Mouse (Mus musculus) heart, adult 2 months (tissue): ENCODE measurements around the gene Bdkrb1. TPM values are rescaled to one million over a fixed set of nuclear protein-coding genes. Genes with fewer than 3 reads are reported as not detected.

Source experiments
- DNase-seq, 2 experiments: peaks; one replicate each; pipeline ENCODE4 v3.0.0; 2021
- H3K27ac ChIP-seq: fragments of 200-600 bp; 2 replicates; pipeline ENCODE4 v1.8.1; 2022
- H3K27me3 ChIP-seq: fragments of 200-500 bp; 2 replicates; pipeline ENCODE4 v1.6.1; 2012; ENCODE audit warnings: mild to moderate bottlenecking, low read length, inconsistent platforms, mixed read lengths; ENCODE audit not compliant: control insufficient read depth, insufficient read depth
- H3K36me3 ChIP-seq: fragments of 200-500 bp; 2 replicates; pipeline ENCODE4 v1.6.1; 2012; ENCODE audit warnings: low read length, inconsistent platforms; ENCODE audit not compliant: control insufficient read depth, insufficient read depth
- H3K4me1 ChIP-seq: fragments of 200-500 bp; 2 replicates; pipeline ENCODE4 v1.6.1; 2011; ENCODE audit warnings: low read length; ENCODE audit not compliant: control insufficient read depth, insufficient read depth
- H3K4me3 ChIP-seq: fragments of 200-600 bp; 2 replicates; pipeline ENCODE4 v1.8.1; 2022
- H3K79me2 ChIP-seq: fragments of 200-500 bp; replicated peaks from 2 replicates; pipeline ENCODE4 v1.6.1; 2012; ENCODE audit warnings: mild to moderate bottlenecking, inconsistent platforms, low read length, moderate library complexity, mixed read lengths; ENCODE audit not compliant: control insufficient read depth, insufficient read depth
- H3K9ac ChIP-seq: fragments of 200-500 bp; 2 replicates; pipeline ENCODE4 v1.6.1; 2012; ENCODE audit warnings: low read depth, mild to moderate bottlenecking, control low read depth, inconsistent platforms, low read length, mixed read lengths
- CTCF ChIP-seq: fragments of 200-600 bp; IDR thresholded peaks from 2 replicates; pipeline ENCODE4 v1.8.1; 2022; ENCODE audit warnings: antibody characterized with exemption, mild to moderate bottlenecking, moderate library complexity
- EP300 ChIP-seq: fragments of 200-500 bp; IDR thresholded peaks from 2 replicates; pipeline ENCODE4 v1.6.1; 2011; ENCODE audit warnings: low read depth, low read length, control low read depth; ENCODE audit not compliant: insufficient read depth
- POLR2A ChIP-seq: fragments of 200-500 bp; IDR thresholded peaks from 2 replicates; pipeline ENCODE4 v1.6.1; 2011; ENCODE audit warnings: mild to moderate bottlenecking, low read depth, low read length, control low read depth; ENCODE audit not compliant: insufficient read depth
- WGBS: fragments of 180-500 bp; shearing (Covaris S2); methylation state at CpG from one replicate; pipeline ENCODE4 v1.1.7; 2018; 5-methylcytosine and 5-hydroxymethylcytosine counted together
- intact Hi-C: fragments of 180-260 bp; cut with DNase I; formaldehyde crosslinking; loops from one replicate; pipeline ENCODE4 v1.15.1; 2025
- polyA plus RNA-seq: library from polyadenylated mRNA; depleted of rRNA; stranded (reverse); fragments of >200 nt; gene quantifications from 2 replicates; pipeline ENCODE4 v1.2.3, GENCODE M21; 2012
- total RNA-seq, 2 experiments: library from RNA; stranded (reverse); gene quantifications; 2 replicates each; pipeline ENCODE4 v1.2.3; 2021

Gene Bdkrb1
- total and polyA plus RNA-seq, 3 experiments = 0.10 TPM; not detected in 2

GRCm38 (mm10) chr12:105572622-105573021 is 30.3 kb upstream of the Bdkrb1 start:
- Histone ChIP-seq H3K36me3 (no peaks in the 10 kb centered on the region), H3K4me1 (no peaks in the 10 kb centered on the region), H3K27me3 (no peaks in the 10 kb centered on the region), H3K4me3 (no peak overlapping the region), H3K27ac (no peak overlapping the region), H3K9ac (no peak overlapping the region), H3K79me2 (no peaks in the 10 kb centered on the region)
- intact Hi-C loops = no loop called here
- DNase-seq = no peak
- WGBS = 87% methylated on average over 2 of the region's 2 CpGs
- TF ChIP-seq POLR2A (no peak), CTCF (no peak), EP300 (no peak)

- no peaks in the 10 kb centered on the region for H3K4me1 ChIP-seq
- WGBS = 72% methylated on average over 4 of the region's 4 CpGs
- no peak overlapping the region for H3K27ac ChIP-seq
- H3K4me3 ChIP-seq = no peak overlapping the region
- intact Hi-C loops = no loop called here
- TF ChIP-seq CTCF (no peak), EP300 (no peak), POLR2A (no peak)
- no peaks in the 10 kb centered on the region for H3K79me2 ChIP-seq
- H3K36me3 ChIP-seq = no peaks in the 10 kb centered on the region
- H3K27me3 ChIP-seq = no peaks in the 10 kb centered on the region
- DNase-seq = no peak
- H3K9ac ChIP-seq = no peak overlapping the region
Measured at GRCm38 (mm10) chr12:105574356-105574755, 28.5 kb upstream of the Bdkrb1 start.

GRCm38 (mm10) chr12:105580490-105580889 is 22.4 kb upstream of the Bdkrb1 start:
- Histone ChIP-seq H3K9ac (no peak overlapping the region), H3K4me3 (no peak overlapping the region), H3K27me3 (no peaks in the 10 kb centered on the region), H3K4me1 (peaks cover 1% of the 10 kb centered on the region; the same call in 1 of the 2 replicates), H3K36me3 (no peaks in the 10 kb centered on the region), H3K79me2 (no peaks in the 10 kb centered on the region), H3K27ac (no peak overlapping the region)
- intact Hi-C loops = loop anchor here (5.0 kb wide), 1 partner anchor 33 kb away; no protein-coding TSS in a partner anchor
- TF ChIP-seq CTCF (no peak), POLR2A (no peak), EP300 (no peak)
- 53% methylated on average over 17 of the region's 17 CpGs for WGBS
- DNase-seq = no peak

GRCm38 (mm10) chr12:105582486-105582885 is 20.4 kb upstream of the Bdkrb1 start:
- Histone ChIP-seq H3K27ac (no peak overlapping the region), H3K9ac (no peak overlapping the region), H3K4me3 (no peak overlapping the region), H3K36me3 (no peaks in the 10 kb centered on the region), H3K4me1 (peaks cover 1% of the 10 kb centered on the region; the same call in 1 of the 2 replicates), H3K27me3 (no peaks in the 10 kb centered on the region), H3K79me2 (no peaks in the 10 kb centered on the region)
- DNase-seq = no peak
- no peak for TF ChIP-seq EP300
- no peak for TF ChIP-seq CTCF
- no peak for TF ChIP-seq POLR2A
- WGBS = 74% methylated on average over 9 of the region's 9 CpGs
- intact Hi-C loops = loop anchor here (5.0 kb wide), 1 partner anchor 35 kb away; no protein-coding TSS in a partner anchor

- intact Hi-C loops = loop anchor here (5.0 kb wide), 1 partner anchor 36 kb away; no protein-coding TSS in a partner anchor
- 56% methylated on average over 2 of the region's 2 CpGs for WGBS
- Histone ChIP-seq H3K27me3 (no peaks in the 10 kb centered on the region), H3K36me3 (no peaks in the 10 kb centered on the region), H3K4me1 (peaks cover 1% of the 10 kb centered on the region; the same call in 1 of the 2 replicates), H3K27ac (no peak overlapping the region), H3K4me3 (no peak overlapping the region), H3K9ac (no peak overlapping the region), H3K79me2 (no peaks in the 10 kb centered on the region)
- TF ChIP-seq POLR2A = no peak
- no peak for TF ChIP-seq CTCF
- no peak for TF ChIP-seq EP300
- no peak for DNase-seq
Measured at GRCm38 (mm10) chr12:105583484-105583883, 19.4 kb upstream of the Bdkrb1 start.

- peaks cover 1% of the 10 kb centered on the region; the same call in 1 of the 2 replicates for H3K4me1 ChIP-seq
- no peak overlapping the region for H3K9ac ChIP-seq
- H3K36me3 ChIP-seq = no peaks in the 10 kb centered on the region
- no peak overlapping the region for H3K4me3 ChIP-seq
- H3K79me2 ChIP-seq = no peaks in the 10 kb centered on the region
- intact Hi-C loops = loop anchor here (1.0 to 5.0 kb wide), 2 partner anchors 38 to 87 kb away; no protein-coding TSS in a partner anchor
- no peaks in the 10 kb centered on the region for H3K27me3 ChIP-seq
- WGBS = 13% methylated on average over 12 of the region's 12 CpGs
- H3K27ac ChIP-seq = no peak overlapping the region
- TF ChIP-seq EP300 (0 out of 2 replicates have a peak, but pooled peaks have one; percentile 49), CTCF (peak; percentile 99), POLR2A (no peak)
- peak; percentile 73 to 79 for DNase-seq
Measured at GRCm38 (mm10) chr12:105584851-105585250, 18.0 kb upstream of the Bdkrb1 start.
